Mouse (Mus musculus) induced T-regulatory cell, adult 2 months (primary cell): ENCODE data around the gene Gm9639.
"Not testable (repeated sequence)": the region's sequence is repeated elsewhere in the genome, so short reads cannot be mapped to it uniquely, and the experiment has no call there.

ENCODE experiments used
- DNase-seq: peaks from one replicate; pipeline ENCODE4 v3.0.0-alpha.2; 2012; ENCODE audit warnings: low read depth

The Gm9639 gene

GRCm38 (mm10) chr10:77794976-77795375, at the start of gene Gm9639:
Gene Gm9639, minus strand, starts transcription at chr10:77795076.
- no peak for DNase-seq

- DNase-seq: no peak
These were observed 44.1 kb upstream of the Gm9639 start for GRCm38 (mm10) chr10:77839006-77839405.

- no peak for DNase-seq
These were observed 40.8 kb upstream of the Gm9639 start, which contains the start of gene Krtap10-10 for GRCm38 (mm10) chr10:77835647-77836046. Gene Krtap10-10, plus strand, starts transcription at chr10:77835947.

GRCm38 (mm10) chr10:77826951-77827350, 32.1 kb upstream of the Gm9639 start, which contains the start of gene Krtap10-4:
Gene Krtap10-4, minus strand, starts transcription at chr10:77827095.
- DNase-seq: no peak

DNA sequence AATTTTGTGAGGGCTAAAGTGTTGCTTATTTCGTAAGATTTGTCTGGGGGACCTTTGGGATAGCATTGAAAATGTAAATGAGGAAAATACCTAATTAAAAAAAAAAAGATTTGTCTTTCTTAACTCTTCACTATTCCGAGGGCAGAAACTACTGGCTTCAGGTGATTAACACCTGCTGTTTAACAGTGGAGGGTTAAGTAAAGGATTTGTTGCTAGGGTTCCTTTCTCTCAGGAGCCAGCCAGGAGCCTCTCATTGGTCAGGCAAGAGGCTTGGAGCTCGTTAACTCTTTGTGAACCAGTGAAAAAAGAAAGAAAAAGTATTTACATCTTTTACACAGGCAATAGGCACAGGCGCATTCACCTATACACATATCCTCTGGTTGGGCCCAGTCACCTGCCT, 24.3 kb upstream of the Gm9639 start:
- DNase-seq: no peak

DNA sequence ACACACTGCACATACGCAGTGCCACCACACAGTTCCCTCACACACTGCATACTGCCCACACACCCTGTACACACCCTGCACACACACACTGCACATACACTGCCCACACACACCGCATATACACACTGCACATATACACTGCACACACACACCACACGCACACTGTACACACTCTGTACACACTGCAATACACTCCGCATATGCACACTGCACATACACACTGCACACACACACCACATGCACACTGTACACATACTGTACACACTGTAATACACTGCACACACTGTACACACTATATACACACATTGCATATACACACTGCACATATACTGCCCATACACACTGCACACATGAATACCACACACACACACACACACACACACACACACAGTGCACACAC, 23.6 kb upstream of the Gm9639 start:
- DNase-seq: no peak

GRCm38 (mm10) chr10:77815514-77815913, 20.6 kb upstream of the Gm9639 start:
- DNase-seq: peak; percentile 53

GRCm38 (mm10) chr10:77814382-77814781, 19.5 kb upstream of the Gm9639 start, which contains the start of gene Gm2696:
Gene Gm2696, plus strand, starts transcription at chr10:77814682.
- DNase-seq: no peak

DNA sequence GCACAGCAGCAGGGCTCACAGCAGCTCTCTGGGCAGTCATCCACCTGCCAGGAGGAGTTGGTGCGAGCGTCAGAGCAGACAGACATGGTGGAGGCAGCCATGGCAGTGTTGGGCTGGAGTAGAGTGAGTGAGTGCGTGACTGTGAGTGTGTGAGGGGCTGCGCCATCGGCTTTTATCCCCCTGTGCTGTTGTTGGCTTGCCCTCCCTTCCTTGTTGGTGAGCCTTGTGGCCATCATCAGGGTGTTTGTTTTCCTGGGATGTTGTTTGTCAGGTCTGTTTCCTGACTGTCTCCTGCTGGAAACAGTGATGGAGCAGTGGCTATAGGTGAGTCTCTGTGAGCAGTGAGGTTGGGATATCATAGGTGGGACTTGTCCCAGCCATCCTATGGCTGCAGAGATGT, 16.9 kb upstream of the Gm9639 start, which contains the start of gene Gm9507:
TSS of gene Gm9507 (minus strand) at position 101 of the 400 bp plus-strand sequence.
- DNase-seq: no peak

GRCm38 (mm10) chr10:77804095-77804494, 9.2 kb upstream of the Gm9639 start:
- no peak for DNase-seq

- no peak for DNase-seq
These were observed 4.1 kb upstream of the Gm9639 start, which contains the start of gene Gm19668 for GRCm38 (mm10) chr10:77798921-77799508. Gene Gm19668, minus strand, starts transcription at chr10:77799133.

GRCm38 (mm10) chr10:77798164-77798920, 3.5 kb upstream of the Gm9639 start:
- DNase-seq: not testable (repeated sequence)

GRCm38 (mm10) chr10:77797677-77798076, 2.8 kb upstream of the Gm9639 start:
- no peak for DNase-seq

DNA sequence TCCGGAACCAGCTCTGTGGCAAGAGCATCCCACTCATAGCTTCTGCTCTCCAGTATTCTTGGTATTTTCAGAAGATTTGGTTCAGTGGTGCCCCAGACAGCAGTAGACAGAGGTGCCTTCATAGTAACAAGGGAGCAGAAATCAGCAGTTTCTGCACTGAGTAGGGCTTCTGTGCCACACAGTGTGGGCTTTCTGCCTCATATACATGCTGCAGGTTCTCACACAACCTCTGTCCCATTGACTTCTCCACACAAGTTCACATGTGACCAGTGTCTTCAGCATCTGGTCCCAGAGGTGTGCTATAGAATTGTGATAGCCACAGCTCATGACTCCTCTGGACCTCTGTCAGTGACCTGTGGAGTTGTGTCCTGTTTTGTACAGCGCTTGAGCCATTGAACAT, 6.3 kb downstream of the Gm9639 start:
- DNase-seq: no peak

DNA sequence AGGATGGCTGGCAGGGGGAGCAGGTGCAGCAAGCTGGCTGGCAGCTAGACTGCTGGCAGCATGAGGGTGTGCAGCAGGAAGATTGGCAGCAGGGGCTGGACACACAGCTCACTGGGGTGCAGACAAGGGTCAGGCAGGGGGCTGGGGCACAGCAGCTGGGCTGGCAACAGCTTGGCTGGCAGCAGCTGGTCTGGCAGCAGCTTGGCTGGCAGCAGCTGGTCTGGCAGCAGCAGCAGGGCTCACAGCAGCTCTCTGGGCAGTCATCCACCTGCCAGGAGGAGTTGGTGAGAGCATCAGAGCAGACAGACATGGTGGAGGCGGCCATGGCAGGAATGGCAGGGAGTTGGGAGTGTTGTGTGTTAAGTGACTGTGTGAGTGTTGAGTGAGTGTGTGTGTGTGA, 7.0 kb downstream of the Gm9639 start, which contains the start of gene Gm7137:
TSS of gene Gm7137 (minus strand) at position 325 of the 400 bp plus-strand sequence.
- DNase-seq: not testable (repeated sequence)

DNA sequence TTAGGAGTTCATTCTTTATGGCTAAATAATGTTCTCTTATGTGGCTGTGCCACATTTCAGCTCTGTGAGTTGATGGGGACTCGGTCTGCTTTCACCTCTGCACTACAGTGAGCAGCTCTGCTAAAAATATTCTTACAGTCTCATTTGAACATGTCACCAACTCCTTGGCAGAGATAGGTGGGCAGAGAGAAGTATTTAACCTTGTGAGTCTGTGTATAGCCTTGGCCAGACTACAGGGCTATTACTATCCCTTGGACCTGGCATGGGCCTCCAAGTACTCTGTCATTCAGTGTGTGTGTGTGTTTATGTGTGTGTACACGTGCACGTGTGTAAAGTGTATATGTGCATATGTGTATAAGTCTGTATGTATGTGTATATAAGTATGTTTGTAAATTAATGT, 11.5 kb downstream of the Gm9639 start:
- DNase-seq: not testable (repeated sequence)

GRCm38 (mm10) chr10:77782442-77782841, 12.4 kb downstream of the Gm9639 start, which contains the start of gene Gm3250:
Gene Gm3250, minus strand, starts transcription at chr10:77782542.
- not testable (repeated sequence) for DNase-seq

GRCm38 (mm10) chr10:77776844-77777243, 18.0 kb downstream of the Gm9639 start, which contains the start of gene Gm7138:
Gene Gm7138, minus strand, starts transcription at chr10:77776944.
- DNase-seq: not testable (repeated sequence)

GRCm38 (mm10) chr10:77772142-77772541, 22.7 kb downstream of the Gm9639 start:
- DNase-seq: not testable (repeated sequence)

DNA sequence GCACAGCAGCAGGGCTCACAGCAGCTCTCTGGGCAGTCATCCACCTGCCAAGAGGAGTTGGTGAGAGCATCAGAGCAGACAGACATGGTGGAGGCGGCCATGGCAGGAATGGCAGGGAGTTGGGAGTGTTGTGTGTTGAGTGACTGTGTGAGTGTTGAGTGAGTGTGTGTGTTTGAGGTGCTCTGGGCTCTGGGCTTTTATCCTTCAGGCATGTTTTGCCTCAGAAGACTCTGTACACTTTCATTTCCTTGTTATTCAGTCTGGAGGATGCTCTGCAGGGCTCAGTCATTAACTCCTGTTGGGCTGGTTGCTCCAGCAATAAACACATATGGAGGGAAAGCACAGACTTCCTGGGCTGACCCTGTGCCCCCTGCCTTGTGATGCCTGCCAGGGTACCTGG, 23.7 kb downstream of the Gm9639 start, which contains the start of gene Gm3238:
TSS of gene Gm3238 (minus strand) at position 101 of the 400 bp plus-strand sequence.
- DNase-seq: not testable (repeated sequence)

- no peak for DNase-seq
These were observed 25.1 kb downstream of the Gm9639 start for GRCm38 (mm10) chr10:77769727-77770126.

DNA sequence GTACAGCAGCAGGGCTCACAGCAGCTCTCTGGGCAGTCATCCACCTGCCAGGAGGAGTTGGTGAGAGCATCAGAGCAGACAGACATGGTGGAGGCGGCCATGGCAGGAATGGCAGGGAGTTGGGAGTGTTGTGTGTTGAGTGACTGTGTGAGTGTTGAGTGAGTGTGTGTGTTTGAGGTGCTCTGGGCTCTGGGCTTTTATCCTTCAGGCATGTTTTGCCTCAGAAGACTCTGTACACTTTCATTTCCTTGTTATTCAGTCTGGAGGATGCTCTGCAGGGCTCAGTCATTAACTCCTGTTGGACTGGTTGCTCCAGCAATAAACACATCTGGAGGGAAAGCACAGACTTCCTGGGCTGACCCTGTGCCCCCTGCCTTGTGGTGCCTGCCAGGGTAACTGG, 35.3 kb downstream of the Gm9639 start, which contains the start of gene Gm3233:
TSS of gene Gm3233 (minus strand) at position 101 of the 400 bp plus-strand sequence.
- not testable (repeated sequence) for DNase-seq

DNA sequence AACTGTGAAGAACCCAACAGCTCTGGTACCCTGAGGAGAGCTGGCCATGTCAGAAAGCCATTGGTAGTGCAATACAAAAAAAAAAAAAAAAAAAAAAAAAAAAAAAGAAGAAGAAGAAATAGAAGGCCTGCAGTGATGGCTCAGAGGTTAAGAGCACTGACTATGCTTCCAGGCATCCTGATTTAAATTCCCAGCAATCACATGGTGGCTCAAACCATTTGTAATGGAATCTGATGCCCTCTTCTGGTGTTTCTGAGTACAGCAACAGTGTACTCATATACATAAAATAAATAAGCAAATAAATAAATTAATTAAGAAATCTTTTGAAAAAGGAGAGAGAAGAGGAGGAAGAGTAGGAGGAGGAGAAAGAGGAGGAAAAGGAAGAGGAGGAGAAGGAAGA, 41.4 kb downstream of the Gm9639 start:
- DNase-seq: peak; percentile 22
